Mouse (Mus musculus) megakaryocyte-erythroid progenitor cell, adult 5 weeks (primary cell): ENCODE results near the gene Zscan22. TPM values are rescaled to one million over a fixed set of nuclear protein-coding genes. Genes with fewer than 3 reads are reported as not detected.

Experiments
- polyA plus RNA-seq: library from polyadenylated mRNA; stranded (reverse); fragments of >175 nt; gene quantifications from 2 replicates; pipeline ENCODE4 v1.2.3, GENCODE M21; 2012

Zscan22 gene
- 2.4 and 3.0 TPM in 2 replicates for polyA plus RNA-seq

DNA sequence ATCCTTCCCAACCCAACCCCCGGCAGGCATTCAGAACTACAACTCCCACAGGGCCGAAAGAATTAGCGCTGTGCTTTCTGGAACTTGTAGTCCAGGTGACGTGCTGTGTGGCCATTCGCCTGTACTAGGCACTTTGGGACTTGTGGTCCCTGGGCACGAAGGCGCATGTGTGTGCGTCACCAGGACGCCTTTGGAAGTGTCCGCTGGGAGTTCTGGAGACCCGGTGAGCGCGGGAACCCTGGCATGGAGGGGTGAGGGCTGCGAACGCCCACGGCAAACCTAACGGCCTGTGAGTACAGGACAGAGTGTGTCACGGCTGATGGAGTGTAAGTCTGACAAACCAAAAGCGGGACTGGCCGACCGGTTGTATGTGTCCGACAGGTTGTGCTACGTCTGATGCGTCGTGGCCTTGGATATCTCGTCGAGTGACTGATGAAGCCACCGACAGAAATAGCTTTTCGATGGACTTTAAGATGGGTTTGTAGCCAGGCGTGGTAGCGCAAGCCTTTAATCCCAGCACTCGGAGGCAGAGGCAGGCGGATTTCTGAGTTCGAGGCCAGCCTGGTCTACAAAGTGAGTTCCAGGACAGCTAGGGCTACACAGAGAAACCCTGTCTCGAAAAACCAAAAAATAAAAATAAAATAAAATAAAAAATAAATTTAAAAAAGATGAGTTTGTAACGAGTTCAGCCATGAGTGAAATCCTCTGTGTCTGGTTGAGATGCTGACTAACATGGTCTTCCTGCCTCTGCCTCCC lies at the start of gene Zscan22:
Gene Zscan22 (plus strand): TSS at position 161 of the 756 bp plus-strand sequence.

DNA sequence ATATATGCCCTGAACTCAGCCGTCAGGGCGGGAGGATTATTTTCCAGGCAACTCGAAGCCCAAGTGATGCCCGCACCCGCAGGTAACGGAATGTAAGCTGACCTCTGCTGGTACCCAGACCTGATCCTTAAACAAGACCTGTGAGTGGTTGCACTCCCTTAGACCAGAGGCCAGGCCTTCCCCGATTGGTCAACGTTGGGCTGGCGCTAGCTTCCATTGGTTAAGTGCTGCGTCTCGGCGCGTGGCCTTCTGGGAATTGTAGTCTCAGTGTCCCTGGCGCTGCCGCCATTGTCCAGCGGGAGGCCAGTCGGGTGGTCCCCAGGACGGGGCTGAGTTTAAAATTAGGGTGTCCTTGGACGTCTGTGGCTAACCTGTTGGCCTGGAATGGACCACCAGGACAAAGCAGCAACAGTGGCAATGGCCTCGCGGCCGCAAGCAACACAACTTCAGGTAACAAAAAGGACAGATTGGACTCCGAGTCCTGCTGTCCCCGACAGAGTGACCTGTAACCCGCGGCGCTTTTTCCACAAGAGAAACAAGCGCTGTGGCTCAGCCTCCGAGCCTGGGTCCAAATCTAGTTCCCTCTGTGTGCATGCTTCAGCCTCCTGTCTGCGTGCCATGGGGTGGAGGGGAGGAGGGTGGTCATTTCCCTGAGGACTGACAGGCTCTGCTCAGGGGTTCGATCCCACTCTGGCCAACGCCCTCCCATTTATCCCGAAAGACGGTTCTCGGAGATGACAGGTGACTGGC lies 16.5 kb upstream of the Zscan22 start, which contains the start of gene Zfp128:
Gene Zfp128 (plus strand): TSS at position 267 of the 750 bp plus-strand sequence.

DNA sequence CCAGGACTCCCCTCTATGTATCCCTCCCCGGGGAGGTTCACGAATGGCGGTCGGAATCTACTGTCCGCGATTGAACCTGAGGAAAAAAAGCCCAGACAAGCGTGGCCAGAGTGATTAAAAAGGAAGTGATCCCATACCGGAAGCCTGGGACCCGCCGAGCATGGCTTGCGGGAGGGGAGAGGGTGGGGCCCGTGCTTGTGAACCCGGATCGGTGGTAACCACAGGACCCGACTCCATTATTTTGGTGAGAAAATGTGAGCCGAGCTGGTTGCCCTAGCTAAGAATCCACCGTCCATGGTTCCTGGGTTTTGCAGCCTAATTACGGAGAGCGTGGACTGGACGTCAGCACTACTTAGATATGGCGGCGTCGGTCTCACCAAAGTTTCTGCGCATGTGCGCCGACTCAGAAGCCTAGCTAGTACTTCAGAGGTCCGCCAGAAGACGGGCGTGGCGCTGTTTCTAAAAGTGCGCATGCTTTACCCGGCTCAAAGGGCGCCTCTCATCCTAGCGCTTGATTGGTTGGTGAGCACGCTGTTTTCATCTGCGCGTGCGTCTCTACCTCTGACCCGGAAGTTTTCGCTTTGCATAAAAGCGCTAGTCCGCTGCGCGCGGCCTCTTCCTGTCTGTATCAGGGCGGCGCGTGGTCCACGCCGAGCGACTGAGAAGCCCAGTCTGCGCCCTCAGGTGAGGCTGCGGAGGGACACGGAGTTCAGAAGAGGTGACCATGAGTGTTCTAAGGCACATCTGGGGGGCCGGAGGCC lies 24.3 kb downstream of the Zscan22 start, which contains the start of gene Rps5:
Gene Rps5 (plus strand): TSS at position 586 of the 761 bp plus-strand sequence.

DNA sequence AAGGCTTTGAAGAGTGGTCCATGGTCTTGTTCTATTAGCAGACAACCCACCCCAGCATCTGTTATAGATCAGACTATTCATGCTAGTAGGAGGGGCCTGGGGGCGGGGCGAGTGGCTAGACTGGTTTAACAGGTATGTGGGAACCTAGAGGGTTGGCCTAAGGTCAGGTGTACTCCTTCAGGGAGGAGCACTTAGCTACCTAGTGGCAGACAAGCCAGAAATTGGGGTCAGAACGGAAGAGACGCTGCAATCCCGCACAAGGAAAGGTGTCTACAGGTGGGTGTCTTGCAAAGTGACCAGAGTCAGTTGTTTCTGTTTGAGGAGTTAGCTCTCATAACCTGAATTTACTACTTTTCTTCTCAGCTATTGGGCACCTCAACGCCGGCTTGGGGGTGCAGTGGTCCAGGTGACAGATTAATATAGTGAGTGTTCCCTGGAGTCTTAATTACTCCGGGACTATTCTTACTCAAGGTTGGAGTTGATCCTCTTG lies 29.6 kb downstream of the Zscan22 start, which contains the start of gene Rnf225:
Gene Rnf225 (plus strand): TSS at position 226 of the 490 bp plus-strand sequence.

Other genes with a start within 250 kb of the Zscan22 start
- 0.03 TPM in 1 of 2 replicates, not detected in the other for gene Vmn2r55, start 212.8 kb upstream of the Zscan22 start, polyA plus RNA-seq
- gene Vmn2r56, start 162.8 kb upstream of the Zscan22 start, polyA plus RNA-seq: 0.01 TPM in 1 of 2 replicates, not detected in the other
- gene Zscan18, start 94.2 kb upstream of the Zscan22 start, polyA plus RNA-seq: 2.8 and 5.4 TPM in 2 replicates
- gene Zfp329, start 79.0 kb upstream of the Zscan22 start, polyA plus RNA-seq: 0.15 and 0.24 TPM in 2 replicates
- gene Zfp110, start 63.1 kb upstream of the Zscan22 start, polyA plus RNA-seq: 1.4 and 2.0 TPM in 2 replicates
- gene Zfp128, start 16.6 kb upstream of the Zscan22 start, polyA plus RNA-seq: 0.24 and 0.38 TPM in 2 replicates
- gene Rps5, start 24.5 kb downstream of the Zscan22 start, polyA plus RNA-seq: 3,057 and 3,219 TPM in 2 replicates
- gene Rnf225, start 29.6 kb downstream of the Zscan22 start, polyA plus RNA-seq: 2.0 and 2.5 TPM in 2 replicates
- 3.0 and 3.8 TPM in 2 replicates for gene Zfp324, start 68.0 kb downstream of the Zscan22 start, polyA plus RNA-seq
- 4.6 and 4.9 TPM in 2 replicates for gene Zfp446, start 80.0 kb downstream of the Zscan22 start, polyA plus RNA-seq
- gene Slc27a5, start 100.4 kb downstream of the Zscan22 start, polyA plus RNA-seq: not detected in 2 replicates
- gene Trim28, start 101.3 kb downstream of the Zscan22 start, polyA plus RNA-seq: 371 and 417 TPM in 2 replicates
- gene Zbtb45, start 112.2 kb downstream of the Zscan22 start, polyA plus RNA-seq: 75.2 and 96.9 TPM in 2 replicates
- 222 and 231 TPM in 2 replicates for gene Chmp2a, start 137.0 kb downstream of the Zscan22 start, polyA plus RNA-seq
- gene Ube2m, start 140.5 kb downstream of the Zscan22 start, polyA plus RNA-seq: 259 and 281 TPM in 2 replicates
- 1.3 and 1.6 TPM in 2 replicates for gene Mzf1, start 156.9 kb downstream of the Zscan22 start, polyA plus RNA-seq
- gene Vmn1r85, start 197.4 kb downstream of the Zscan22 start, polyA plus RNA-seq: 0.01 TPM in 1 of 2 replicates, not detected in the other
- gene Vmn1r86, start 222.1 kb downstream of the Zscan22 start, polyA plus RNA-seq: not detected in 2 replicates
- gene Vmn1r87, start 242.3 kb downstream of the Zscan22 start, polyA plus RNA-seq: 0.02 TPM in 1 of 2 replicates, not detected in the other